Mouse (Mus musculus): ENCODE measurements around the gene Lhfpl1.
"Not testable (repeated sequence)": the region's sequence is repeated elsewhere in the genome, so short reads cannot be mapped to it uniquely, and the experiment has no call there.

Lhfpl1 gene

DNA sequence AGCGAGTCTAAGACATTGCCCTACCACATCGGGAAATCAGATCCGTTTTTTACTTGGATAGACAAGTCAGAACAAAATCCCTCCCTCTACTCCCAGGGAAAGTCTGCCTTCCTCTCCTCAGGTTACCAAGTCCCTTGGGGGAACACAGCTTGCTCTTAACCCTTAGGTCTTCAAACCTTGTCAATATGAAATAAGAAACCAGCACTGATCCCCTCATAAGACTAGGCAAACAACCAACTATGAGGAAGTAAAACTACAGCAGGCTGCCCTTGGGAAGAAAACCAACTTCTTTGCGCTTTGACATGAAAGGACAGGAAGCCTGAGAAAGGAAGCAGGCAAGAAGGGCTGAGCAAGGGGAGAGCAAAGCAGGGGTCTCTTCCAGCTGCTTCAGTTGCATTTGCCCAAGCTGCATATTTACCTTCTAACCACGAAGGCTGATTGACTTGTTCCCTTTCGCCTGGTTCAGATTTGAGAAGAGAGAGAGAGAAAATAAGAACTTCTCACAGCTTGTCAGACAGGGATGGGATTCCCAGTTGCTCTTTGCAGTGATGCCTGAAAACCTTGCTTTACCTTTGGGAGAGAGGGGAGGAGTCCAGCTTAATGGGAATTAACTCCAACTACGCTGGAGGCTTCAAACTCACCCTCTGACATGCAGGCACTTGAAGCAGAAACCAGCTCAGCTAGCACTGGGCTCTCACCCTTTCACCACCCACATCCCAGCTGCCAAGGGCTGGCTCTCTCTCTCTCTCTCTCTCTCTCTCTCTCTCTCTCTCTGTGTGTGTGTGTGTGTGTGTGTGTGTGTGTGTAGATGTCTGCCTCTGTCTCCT is at the start of gene Lhfpl1:
Gene Lhfpl1 (minus strand): TSS at position 713 of the 827 bp plus-strand sequence.
- DNase-seq, result no peak

DNA sequence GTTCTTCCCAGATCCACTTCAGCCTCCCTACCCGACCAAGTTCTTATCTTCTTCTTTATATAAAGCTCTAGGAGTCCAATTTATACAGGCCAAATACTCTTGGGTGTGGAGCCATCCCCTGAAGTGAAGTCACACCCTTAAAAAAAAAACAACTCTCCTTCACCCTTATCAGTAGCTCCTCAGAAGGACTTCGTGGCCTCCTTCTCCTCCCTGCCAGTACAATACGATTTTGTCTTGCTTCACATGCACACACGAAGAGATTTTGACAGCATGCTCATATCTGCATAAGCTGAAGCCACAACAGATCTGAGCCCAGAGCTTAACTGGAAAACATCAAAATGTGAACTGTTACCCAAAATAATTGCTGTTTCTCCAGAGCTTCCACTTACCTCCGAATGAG is 22.9 kb upstream of the Lhfpl1 start:
- peak; percentile 3 for DNase-seq

DNA sequence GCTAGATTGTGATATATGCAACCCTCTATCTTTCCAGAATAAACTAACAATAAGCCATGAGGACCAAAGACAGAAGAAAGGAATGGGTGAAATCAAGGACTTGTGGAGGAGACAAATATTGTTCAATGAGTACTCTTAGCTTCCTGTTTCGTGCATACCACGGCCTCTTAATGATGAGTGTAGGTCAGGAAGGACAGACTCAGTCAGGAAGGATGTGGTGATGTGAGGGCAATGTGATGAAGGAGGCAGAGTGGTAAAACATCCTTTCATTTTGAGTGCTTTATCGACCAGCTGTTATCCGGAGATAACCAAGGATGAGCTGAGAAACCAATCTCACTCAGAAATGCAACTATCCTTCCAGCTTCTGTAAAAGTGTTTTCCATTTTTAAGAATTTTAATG is 13.6 kb upstream of the Lhfpl1 start:
- DNase-seq, result no peak

DNA sequence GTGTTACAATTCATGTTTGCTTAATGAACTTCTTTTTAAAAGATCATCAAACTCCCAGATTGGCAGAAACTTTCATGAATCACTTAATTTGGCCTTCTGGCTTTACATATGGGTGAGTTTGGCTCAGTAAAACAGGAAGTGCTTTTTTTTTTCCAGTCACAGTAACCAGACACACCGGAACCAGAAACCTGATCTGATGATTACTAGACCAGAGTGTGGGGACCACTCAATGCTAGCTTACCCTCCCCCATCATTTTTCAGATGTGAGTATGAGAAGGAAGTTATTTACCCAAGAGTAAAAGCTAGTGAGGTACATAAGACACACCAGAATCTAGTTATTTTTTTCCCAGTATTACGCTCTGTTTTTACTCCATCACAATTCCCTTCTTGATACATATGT is 6.5 kb downstream of the Lhfpl1 start:
- no peak for DNase-seq

DNA sequence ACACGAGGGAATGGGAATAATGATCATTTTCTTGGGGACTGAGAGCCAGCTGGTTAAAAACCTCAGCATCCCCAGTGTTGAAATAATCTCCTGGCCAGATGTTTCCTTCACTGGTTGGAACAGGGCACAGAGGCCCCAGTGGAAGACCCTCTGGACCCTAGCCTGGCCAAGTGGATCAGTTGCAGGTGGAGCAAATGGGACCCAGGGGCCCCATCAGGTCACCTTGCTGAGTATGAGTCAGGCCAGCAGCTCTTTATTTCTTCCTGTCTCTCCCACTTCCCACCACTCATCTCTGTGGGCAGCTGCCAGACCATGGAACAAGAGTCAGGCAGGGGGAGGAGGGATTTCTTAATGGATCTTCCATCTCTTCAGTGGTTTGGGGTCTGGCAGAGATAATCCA is 12.7 kb downstream of the Lhfpl1 start:
- DNase-seq, result no peak

DNA sequence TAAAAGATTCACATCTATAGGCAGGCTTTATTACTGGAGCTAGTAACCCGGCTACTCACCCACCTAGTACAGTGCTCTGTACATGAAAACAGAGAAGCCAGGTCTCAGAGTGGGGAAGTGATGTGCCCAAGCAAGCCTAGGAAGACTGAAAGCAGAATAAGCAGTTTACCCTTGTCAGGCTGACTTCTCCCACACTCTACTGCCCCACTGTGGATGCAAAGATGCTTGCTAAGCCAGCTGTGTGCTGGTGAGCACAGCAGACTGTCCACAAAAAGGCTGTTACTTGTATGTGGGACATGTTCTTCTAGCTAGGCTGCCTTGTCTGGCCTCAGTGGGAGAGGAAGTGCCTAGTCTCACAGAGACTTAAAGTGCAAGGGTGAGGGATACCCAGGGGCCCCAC is 40.3 kb downstream of the Lhfpl1 start:
- DNase-seq, result no peak

DNA sequence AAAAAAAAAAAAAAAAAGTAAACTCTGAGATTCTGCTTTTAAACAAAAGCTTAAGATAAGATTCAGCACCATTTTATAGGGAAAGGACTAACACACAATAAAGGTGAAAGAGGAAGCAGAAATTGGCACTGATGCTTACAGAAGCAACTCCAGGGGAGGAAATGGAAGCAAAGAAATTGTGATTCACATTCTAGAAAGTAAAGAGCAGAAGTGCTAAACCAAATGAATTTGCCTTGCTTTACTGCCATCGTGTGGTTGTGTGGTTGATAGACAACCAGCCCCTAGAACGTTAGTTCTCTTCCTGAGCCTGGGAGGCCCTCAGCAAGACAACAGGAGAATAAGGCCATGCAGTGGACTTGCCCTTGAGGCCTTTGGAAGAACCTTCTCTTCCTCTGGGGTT is 41.7 kb downstream of the Lhfpl1 start:
- DNase-seq, result peak; percentile 4

DNA sequence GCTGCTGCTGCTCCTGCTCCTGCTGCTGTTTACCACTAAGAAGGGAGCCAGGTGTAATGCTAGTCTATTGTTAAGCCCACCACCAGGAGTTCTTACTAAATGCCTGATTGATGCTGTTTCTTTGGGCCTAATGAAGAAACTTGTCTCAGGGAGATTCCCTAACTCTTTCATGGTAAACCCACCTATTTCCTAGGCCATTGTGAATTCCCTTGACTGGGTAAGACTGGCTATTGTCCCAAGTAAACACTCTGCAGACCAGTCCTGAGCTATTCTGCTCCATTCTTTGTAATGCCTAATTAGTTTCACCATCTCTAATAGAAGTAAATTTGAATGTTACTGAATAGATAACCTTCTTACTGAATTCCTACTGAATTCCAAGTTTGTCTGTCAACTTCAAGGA is 48.7 kb downstream of the Lhfpl1 start:
- DNase-seq, result not testable (repeated sequence)

DNA sequence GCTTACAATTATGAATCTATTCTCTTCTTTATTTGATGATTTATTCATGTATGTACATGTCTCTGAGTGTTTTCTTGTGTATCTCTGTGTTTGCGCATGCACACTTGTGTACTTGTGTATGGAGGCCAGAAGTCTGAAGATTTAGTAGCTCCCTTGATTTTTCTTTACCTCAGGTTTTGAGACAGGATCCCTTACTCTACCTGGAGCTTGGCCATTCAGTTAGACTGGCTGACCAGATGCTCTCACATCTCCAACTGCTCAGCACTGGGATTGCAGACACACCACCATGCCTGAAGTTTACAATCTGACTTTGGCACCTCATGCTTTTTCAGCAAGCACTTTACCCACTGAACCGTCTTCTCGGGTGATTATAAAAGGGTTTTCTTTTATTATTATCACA is 76.7 kb downstream of the Lhfpl1 start:
- no peak for DNase-seq

DNA sequence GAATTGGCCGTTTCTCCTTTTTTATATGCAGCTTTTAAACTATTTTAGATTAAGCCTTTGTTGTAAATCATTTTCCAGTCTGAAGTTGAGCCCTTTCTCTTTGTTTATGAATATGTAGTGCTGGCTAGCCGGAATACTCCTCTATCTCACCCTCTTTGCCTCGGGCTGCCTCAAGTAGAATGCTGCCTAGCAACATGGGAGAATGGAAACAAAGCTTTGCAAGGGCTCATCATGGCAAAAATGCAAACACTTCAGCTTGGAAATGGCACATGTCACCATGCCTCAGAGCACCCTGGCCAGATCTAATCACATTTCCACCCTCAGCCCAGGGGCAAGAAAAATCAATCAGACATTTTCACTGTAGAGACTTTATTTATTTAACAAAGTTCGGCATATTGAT is 77.1 kb downstream of the Lhfpl1 start:
- DNase-seq, result no peak

DNA sequence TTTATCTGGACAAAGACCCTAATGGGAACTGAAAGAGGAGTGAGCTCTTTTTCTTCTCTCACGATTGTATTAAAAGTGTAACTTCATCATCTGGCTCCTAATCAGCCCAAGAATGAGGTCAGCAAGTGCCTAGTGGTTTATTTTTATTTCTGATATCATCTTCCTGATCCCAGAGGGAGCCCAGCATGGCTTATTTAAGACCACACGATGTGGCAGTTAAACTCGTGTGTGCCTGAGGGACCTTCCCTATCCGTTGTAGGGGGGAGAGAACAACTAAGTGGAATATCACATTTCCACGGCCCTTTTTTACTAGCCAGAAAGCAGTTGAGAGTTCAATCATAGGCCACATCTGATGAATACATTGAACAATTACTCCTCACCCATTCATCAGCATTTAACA is 87.1 kb downstream of the Lhfpl1 start:
- no peak for DNase-seq

Data from liver (tissue).